Mouse (Mus musculus) G1E (cell line): ENCODE results near the gene Cemip. TPM values are rescaled to one million over a fixed set of nuclear protein-coding genes. Genes with fewer than 3 reads are reported as not detected.
"Not testable (repeated sequence)": the region's sequence is repeated elsewhere in the genome, so short reads cannot be mapped to it uniquely, and the experiment has no call there.

ENCODE experiments used
- ATAC-seq: 2 replicates; pipeline ENCODE4 v1.8.0; 2016; ENCODE audit warnings: mild to moderate bottlenecking; ENCODE audit not compliant: insufficient number of reproducible peaks, poor library complexity, low FRiP score, severe bottlenecking; ENCODE audit errors: extremely low read depth
- DNase-seq: peaks from one replicate; pipeline ENCODE4 v3.0.0; 2012; ENCODE audit warnings: low spot score
- H3K27me3 ChIP-seq: 2 replicates; pipeline ENCODE4 v1.6.1; 2012; ENCODE audit warnings: mild to moderate bottlenecking, low read length, inconsistent platforms; ENCODE audit not compliant: insufficient read depth
- H3K36me3 ChIP-seq: replicated peaks from 2 replicates; pipeline ENCODE3; 2012; ENCODE audit warnings: mild to moderate bottlenecking, inconsistent platforms
- H3K4me1 ChIP-seq: 2 replicates; pipeline ENCODE4 v1.6.1; 2012; ENCODE audit warnings: low read depth, low read length, inconsistent platforms, mixed read lengths; ENCODE audit not compliant: insufficient read depth
- H3K4me3 ChIP-seq: 2 replicates; pipeline ENCODE4 v1.5.1; 2012; ENCODE audit warnings: low read depth, mild to moderate bottlenecking, inconsistent platforms, low read length, moderate library complexity, mixed read lengths
- H3K9me3 ChIP-seq: replicated peaks from 2 replicates; pipeline ENCODE4 v1.6.1; 2012; ENCODE audit warnings: inconsistent platforms
- CTCF ChIP-seq: IDR thresholded peaks from 2 replicates; pipeline ENCODE4 v1.5.1; 2012; ENCODE audit warnings: low read depth, low read length, inconsistent platforms, mixed read lengths
- GATA1 ChIP-seq: IDR thresholded peaks from 2 replicates; pipeline ENCODE4 v1.6.1; 2012; ENCODE audit warnings: borderline replicate concordance, low read length, inconsistent platforms, mixed read lengths
- GATA2 ChIP-seq: IDR thresholded peaks from 2 replicates; pipeline ENCODE4 v1.6.1; 2012; ENCODE audit warnings: low read depth, low read length, inconsistent platforms, borderline replicate concordance
- POLR2AphosphoS5 ChIP-seq: IDR thresholded peaks from 2 replicates; pipeline ENCODE4 v1.6.1; 2012; ENCODE audit warnings: low read depth, low read length, inconsistent platforms; ENCODE audit not compliant: insufficient replicate concordance
- TAL1 ChIP-seq: conservative IDR thresholded peaks from 2 replicates; pipeline ENCODE4 v1.6.1; 2012; ENCODE audit warnings: low read depth, low read length, inconsistent platforms, mixed read lengths
- polyA plus RNA-seq: library from polyadenylated mRNA; stranded (reverse); fragments of >175 nt; gene quantifications from 2 replicates; pipeline ENCODE4 v1.2.3, GENCODE M21; 2012
- total RNA-seq, 2 experiments: library from RNA; stranded (forward) in 1 of 2; stranded (reverse) in 1 of 2; fragments of 200-1000 nt in 1 of 2; fragments of >200 nt in 1 of 2; fragmentation: Nextera tagmentation in 1 of 2; gene quantifications; 2 replicates each; pipeline ENCODE4 v1.2.3; 2014 to 2017

Cemip gene
- total RNA-seq (2014; fragmentation: Nextera tagmentation) (not detected in 2 replicates), total RNA-seq (2017) (0.17 and 0.22 TPM in 2 replicates), polyA plus RNA-seq (not detected in 2 replicates)

- Histone ChIP-seq H3K36me3 (no peaks in the 10 kb centered on the region), H3K4me1 (no peaks in the 10 kb centered on the region), H3K4me3 (no peak within 1 kb of the TSS), H3K27me3 (peaks cover 15% of the 10 kb centered on the region; the same call in 1 of the 2 replicates), H3K9me3 (no peaks in the 10 kb centered on the region)
- DNase-seq (no peak), ATAC-seq (no peak)
- TF ChIP-seq GATA1 = no peak
- no peak for TF ChIP-seq TAL1
- TF ChIP-seq CTCF = no peak
- TF ChIP-seq POLR2AphosphoS5 = no peak
- no peak for TF ChIP-seq GATA2
These were observed at the start of gene Cemip for GRCm38 (mm10) chr7:84086039-84086829. Cemip (minus strand) TSS chr7:84086502.

DNA sequence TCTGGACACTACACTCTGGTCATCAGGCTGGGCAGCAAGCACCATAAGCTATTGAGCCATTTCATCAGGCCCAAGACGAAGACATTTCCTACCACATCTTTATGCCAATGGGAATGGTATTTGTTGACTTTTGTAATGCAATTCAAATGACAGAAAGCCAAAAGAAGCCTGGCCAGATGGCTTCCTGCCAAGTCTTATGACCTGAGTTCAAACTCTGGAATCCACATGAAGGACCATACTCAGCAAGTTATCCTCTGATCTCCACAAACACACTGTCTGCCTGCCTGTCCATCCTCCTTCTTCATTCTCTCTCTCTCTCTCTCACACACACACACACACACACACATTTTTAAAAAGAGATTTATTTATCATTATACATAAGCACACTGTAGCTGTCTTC, 46.4 kb upstream of the Cemip start:
- no peak overlapping the region for H3K4me3 ChIP-seq
- H3K27me3 ChIP-seq = no peaks in the 10 kb centered on the region
- H3K9me3 ChIP-seq = no peaks in the 10 kb centered on the region
- peaks cover 6% of the 10 kb centered on the region; the same call in 1 of the 2 replicates for H3K4me1 ChIP-seq
- no peak for DNase-seq
- no peak for ATAC-seq
- peaks cover 55% of the 10 kb centered on the region for H3K36me3 ChIP-seq
- TF ChIP-seq CTCF = no peak
- no peak for TF ChIP-seq GATA1
- TF ChIP-seq POLR2AphosphoS5 = no peak
- TF ChIP-seq TAL1 = no peak
- TF ChIP-seq GATA2 = no peak

DNA sequence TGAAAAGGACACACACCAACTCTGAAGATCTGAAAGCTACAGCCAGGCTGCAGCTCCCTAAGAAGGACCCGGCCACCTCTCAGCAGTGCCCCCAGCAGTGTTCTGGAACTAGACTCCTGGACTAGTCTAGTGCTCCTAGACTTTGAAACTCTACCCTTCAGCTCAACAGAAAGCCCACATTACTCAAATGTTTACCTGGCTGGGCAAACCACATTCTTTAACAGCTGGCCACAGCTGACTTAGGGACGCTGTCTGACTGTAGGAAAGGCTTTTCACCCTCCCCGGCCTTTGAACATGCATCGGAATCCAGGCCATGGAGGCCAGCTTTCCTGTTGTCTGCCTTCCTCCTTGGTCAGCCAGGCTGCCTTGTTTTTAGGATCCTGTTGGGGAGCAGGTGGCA, 45.4 kb upstream of the Cemip start:
- H3K36me3 ChIP-seq = peaks cover 55% of the 10 kb centered on the region
- H3K9me3 ChIP-seq = no peaks in the 10 kb centered on the region
- ATAC-seq (no peak), DNase-seq (no peak)
- H3K4me3 ChIP-seq = no peak overlapping the region
- peaks cover 8% of the 10 kb centered on the region; the same call in 1 of the 2 replicates for H3K4me1 ChIP-seq
- no peak for TF ChIP-seq TAL1
- TF ChIP-seq POLR2AphosphoS5 = no peak
- no peak for TF ChIP-seq GATA2
- no peak for TF ChIP-seq CTCF
- no peak for TF ChIP-seq GATA1
- no peaks in the 10 kb centered on the region for H3K27me3 ChIP-seq

DNA sequence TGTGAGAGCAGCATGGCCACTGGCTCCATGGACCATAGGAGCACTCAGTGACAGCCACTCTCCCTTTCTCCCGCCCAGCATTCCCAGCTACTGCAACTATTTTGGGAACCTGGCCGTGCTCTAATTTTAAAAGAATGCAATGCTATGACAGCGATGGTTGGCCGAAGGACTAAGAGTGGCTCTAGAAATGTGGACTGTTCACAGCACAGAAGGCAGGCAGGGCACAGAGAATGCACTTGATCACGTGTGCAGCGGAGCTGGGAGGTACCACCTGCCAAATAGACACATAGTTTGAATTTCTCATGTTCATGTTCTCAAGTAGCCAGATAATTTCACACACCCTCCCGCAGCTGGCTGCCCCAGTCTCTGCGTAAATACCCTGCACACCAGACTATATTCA, 42.4 kb upstream of the Cemip start:
- Histone ChIP-seq H3K27me3 (no peaks in the 10 kb centered on the region), H3K4me3 (no peak overlapping the region), H3K9me3 (no peaks in the 10 kb centered on the region), H3K4me1 (peaks cover 18% of the 10 kb centered on the region), H3K36me3 (peaks cover 53% of the 10 kb centered on the region)
- ATAC-seq = no peak
- no peak for TF ChIP-seq CTCF
- no peak for TF ChIP-seq TAL1
- no peak for TF ChIP-seq POLR2AphosphoS5
- TF ChIP-seq GATA2 = no peak
- TF ChIP-seq GATA1 = no peak
- DNase-seq = no peak

GRCm38 (mm10) chr7:84125730-84126129, 39.4 kb upstream of the Cemip start:
- no peak overlapping the region for H3K4me3 ChIP-seq
- H3K36me3 ChIP-seq = peaks cover 49% of the 10 kb centered on the region
- peaks cover 42% of the 10 kb centered on the region for H3K4me1 ChIP-seq
- H3K27me3 ChIP-seq = no peaks in the 10 kb centered on the region
- TF ChIP-seq POLR2AphosphoS5 (no peak), TAL1 (no peak), GATA1 (no peak), CTCF (no peak), GATA2 (no peak)
- ATAC-seq (no peak), DNase-seq (no peak)
- H3K9me3 ChIP-seq = no peaks in the 10 kb centered on the region

GRCm38 (mm10) chr7:84123651-84124050, 37.3 kb upstream of the Cemip start:
- ATAC-seq, H3K9me3 ChIP-seq, H3K4me3 ChIP-seq, H3K27me3 ChIP-seq, DNase-seq: not testable (repeated sequence)
- H3K36me3 ChIP-seq = peaks cover 53% of the 10 kb centered on the region
- H3K4me1 ChIP-seq = peaks cover 51% of the 10 kb centered on the region

- ATAC-seq = peak; percentile 61
- H3K9me3 ChIP-seq = no peaks in the 10 kb centered on the region
- H3K4me3 ChIP-seq = no peak overlapping the region
- no peak for DNase-seq
- H3K27me3 ChIP-seq = no peaks in the 10 kb centered on the region
- H3K4me1 ChIP-seq = peaks cover 48% of the 10 kb centered on the region
- TF ChIP-seq GATA1 = no peak
- TF ChIP-seq TAL1 = no peak
- no peak for TF ChIP-seq CTCF
- TF ChIP-seq POLR2AphosphoS5 = no peak
- TF ChIP-seq GATA2 = no peak
- H3K36me3 ChIP-seq = peaks cover 56% of the 10 kb centered on the region
These were observed 35.5 kb upstream of the Cemip start for GRCm38 (mm10) chr7:84121778-84122177.
